Mouse (Mus musculus): ENCODE measurements around the gene Ssx2ip.
A peak's percentile ranks its signal among the peaks of the same experiment; 100 is the strongest.

Gene Ssx2ip

DNA sequence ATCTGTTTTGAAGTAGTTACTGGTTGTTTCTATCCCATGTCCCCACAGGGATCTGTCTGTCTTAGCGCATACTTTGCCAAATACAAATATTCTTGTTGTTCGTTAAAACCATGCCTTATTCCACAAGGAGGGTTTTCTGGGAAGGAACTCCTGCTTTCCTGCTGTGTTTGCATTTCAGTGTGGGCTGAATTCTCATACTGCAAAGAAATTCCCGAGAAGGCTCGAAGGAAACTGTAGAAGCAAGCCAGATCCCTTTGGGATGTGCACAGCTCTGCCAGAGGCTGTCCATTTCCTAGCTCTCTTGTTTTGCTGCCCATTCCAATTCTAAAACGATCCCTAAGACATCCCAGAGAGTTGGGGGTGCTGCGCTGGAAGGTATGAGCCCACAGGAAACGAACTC lies 36.0 kb downstream of the Ssx2ip start:
- DNase-seq = no peak

DNA sequence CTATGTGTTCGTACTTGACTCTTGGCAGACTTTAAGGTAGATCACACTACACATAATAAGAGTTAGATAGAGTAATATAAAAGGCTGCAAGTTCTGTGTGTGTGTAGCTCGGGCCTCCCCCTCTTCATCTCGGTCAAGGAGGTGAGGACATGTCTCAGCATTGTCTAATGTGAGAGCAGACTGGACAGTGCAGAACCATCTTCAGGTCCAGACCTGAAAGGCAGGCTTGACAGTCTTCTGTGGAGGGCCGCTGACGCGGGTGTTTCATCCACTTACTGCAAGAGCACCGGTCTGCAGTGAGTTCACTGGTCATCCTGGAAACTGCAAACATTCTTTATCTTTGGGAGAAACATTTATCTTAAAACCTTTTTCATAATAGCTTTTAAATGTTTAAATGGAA lies 38.0 kb downstream of the Ssx2ip start:
- DNase-seq = no peak

DNA sequence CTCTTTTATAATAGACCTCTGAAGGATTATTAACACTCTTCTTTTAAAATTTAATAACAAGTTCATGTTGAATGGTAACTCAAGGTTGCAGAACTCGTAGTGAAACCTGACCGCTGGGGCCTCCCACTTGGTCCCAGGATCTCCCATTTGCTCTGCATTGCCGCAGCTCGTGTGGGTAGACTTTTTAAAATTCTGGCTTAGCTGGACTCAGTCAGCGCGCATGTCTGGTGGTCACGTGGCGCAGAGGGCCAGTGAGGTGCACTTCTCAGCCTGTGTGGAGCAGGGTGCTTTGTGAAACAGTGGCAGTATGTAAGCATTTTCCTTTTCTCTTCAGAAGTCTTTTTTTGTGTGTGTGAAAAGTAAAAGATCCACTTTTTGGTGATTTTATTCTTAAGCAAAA lies 38.5 kb downstream of the Ssx2ip start:
- DNase-seq = no peak

DNA sequence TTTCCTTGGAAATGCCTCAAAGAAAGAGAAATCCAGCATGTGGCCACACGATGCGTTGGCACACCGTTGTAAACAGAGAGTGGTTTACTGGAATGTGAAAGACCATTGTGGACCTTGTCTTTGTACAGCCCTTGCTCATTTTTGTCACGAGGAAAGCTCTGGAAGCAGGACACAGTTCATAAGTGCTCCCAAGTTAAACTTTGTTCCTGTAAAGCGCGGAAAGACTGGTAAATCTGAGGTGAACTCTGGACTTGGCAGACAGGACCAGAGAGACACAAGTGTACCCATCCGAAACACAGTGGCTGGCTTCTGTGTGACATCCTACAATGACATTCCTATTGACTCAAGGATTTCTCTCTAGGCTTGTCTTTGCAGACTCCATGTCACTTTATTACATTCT lies 38.9 kb downstream of the Ssx2ip start:
- no peak for DNase-seq

DNA sequence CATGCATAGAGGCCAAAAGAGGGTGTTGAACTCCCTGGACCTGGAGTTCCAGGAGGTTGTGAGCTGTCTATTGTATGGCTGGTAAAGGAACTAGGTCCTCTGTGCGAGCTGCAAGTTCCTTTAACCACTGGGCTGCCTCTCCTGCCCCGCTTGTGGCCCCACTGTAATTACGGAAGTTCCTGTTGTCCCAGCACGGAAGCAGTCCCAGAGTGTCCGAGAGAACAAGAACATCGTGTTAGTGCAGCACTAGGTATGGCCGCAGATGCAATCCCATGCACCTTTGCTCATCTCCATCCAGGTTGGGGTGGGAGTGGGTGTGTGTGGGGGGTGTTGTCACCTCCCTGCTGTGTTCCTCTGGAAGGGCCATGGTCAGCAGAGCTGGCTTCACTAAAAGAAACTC lies 40.4 kb downstream of the Ssx2ip start:
- DNase-seq = no peak

DNA sequence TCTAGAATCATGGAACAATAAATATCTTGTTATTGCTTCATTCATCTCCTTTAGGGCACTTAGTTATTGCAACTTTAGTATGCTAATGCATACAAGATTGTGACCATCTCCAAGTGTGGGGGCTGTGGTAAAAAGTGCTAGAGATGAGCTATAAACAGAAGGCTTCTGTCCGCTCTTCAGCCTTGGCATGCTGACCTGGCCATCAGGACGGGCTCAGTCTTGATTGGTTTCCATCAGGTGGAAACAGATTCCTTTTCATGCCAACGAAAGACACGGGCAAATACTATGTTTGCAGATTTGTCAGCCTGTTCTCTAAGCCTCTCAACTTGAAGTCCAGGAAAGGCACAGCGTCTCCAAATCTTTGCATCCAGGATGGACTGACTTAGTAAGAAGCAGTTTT lies 42.7 kb downstream of the Ssx2ip start:
- DNase-seq = no peak

DNA sequence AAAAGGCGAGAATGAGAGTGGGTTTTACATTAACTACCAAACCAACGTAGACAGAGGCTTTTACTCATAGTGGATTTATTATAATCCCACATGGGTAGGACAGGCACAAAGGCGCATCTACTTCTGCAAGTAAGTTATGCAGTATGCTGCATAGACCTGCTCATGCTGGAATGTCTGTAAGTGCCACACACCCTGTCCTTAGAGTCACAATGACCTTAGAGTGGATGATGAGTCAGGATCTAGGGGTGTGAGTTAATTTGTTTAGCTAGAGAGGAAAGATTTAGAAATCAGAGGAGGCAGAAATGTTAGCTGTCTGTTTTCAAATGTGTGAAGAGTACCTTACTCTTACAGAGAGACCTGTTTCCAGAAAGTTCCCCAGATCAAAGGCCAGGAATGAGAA lies 43.2 kb downstream of the Ssx2ip start:
- no peak for DNase-seq

DNA sequence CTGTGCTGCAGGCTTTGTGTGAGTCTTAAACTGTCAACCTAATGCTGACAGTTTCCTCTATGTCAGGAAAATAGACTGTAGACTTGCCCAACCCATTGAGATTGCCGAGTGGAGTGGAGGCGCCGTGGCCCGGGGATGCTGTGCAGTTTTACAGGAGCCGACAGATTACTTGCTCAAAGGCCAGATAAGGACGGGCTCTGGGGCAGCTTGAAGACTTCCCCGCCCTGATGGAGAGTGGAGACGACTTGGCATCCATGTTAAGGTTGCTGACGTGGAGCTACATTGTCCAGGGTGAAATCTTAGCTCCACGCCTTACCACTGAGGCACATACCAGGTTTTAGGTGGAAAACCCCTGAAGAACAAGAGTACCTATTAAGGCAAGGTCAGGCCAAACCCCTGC lies 43.9 kb downstream of the Ssx2ip start:
- DNase-seq = no peak

DNA sequence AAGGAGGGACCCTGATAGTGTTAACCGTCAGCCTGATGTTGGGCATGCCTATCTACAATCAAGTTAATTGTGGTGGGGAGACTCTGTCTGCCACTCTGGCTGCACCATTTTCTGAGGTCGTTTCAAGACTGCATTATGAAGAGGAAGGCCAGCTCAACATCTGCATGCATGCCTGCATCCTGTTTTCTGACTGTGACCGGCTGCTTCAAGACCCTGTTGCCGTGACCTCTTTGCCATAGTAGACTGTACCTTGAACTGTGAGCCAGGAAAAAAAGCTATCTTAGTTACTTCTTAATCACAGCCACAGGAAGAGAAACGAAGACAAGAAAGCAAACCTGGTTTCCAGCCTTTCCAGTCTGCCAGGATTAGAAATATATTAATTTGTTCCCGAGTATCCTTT lies 44.5 kb downstream of the Ssx2ip start:
- no peak for DNase-seq

DNA sequence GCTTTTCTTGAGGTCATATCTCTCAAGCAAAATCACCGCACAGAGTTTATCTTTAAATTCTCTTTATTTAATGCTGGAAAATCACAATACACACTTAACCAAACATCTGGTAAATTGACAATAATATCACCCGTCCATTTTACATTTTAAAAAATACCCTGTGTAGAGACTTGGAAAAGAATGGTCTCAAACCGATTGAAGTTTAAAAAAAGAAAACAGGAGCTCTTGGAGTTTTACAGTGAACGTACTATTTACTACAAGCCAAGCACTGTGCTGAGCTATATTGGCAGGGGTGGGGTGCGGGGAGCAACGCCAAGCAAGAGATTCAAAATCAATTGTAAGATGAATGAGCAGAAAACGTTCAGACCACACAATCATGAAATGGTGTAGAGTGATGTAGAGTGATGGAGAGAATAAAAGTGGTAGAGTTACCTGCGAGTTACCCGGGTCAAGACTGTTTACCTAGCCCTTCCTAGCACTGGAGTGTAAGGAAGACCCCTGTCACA lies 45.4 kb downstream of the Ssx2ip start, which contains the start of gene Ctbs:
Ctbs (plus strand) TSS at position 51 of the 506 bp plus-strand sequence.
- no peak for DNase-seq

DNA sequence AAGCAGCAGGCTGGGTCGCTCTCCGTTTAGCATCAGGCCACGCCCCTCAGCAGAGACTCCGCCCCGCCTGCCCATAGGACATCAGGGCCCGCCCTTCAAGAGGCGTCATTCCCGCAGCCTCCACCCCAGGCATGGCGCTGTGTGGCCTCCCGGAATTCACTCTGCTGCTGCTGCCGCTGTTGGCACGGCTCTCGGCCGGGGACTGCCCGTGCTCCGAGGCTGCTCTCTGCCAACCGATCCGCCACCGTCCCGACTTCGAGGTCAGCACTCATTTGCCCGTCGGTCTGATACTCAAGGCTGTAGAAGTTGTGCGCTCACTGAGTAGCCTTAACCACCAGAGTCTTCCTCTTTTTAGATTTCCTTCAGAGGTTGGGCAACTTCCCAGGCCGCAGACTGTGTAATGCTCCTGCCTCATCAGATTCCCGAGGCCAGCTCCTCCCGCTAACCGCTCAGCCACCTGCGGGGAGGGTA lies 46.0 kb downstream of the Ssx2ip start:
- peak; percentile 95 for DNase-seq

DNA sequence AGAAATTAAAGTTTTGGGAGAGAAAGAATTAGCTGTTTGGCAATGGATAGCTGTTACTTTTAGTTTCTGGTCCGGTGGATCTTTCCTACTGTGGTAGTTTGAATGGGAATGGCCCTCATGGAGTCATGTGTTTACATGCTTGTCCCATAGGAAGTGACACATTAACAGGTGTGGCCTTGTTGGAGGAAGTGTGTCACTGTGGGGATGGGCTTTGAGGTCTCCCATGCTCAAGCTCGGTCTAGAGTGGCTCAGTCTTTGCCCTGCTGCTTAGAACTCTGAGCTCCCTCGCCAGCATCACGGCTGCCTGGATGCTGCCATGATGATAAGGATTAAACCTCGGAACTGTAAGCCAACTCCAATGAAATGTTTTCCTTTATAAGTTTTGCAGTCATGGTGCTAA lies 46.9 kb downstream of the Ssx2ip start:
- DNase-seq = no peak

DNA sequence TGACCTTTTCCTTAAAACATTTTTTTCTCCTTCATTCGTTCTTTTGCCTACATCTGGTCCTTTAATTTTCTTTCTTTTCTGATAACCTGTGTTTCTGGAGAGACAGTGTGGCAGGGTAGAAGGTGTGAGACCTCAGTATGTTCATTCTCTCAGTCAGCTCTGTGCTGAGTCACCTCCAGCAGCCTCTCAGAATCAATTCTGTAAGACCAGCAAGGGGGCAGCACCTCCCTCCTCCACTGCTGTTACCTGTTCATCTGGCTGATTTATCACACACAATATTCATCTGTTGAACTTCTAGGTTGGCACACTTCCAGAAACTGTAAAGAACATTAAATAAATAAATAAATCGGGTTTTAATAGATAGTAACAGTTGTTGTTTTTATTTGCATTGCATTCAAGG lies 58.5 kb downstream of the Ssx2ip start:
- DNase-seq = no peak

DNA sequence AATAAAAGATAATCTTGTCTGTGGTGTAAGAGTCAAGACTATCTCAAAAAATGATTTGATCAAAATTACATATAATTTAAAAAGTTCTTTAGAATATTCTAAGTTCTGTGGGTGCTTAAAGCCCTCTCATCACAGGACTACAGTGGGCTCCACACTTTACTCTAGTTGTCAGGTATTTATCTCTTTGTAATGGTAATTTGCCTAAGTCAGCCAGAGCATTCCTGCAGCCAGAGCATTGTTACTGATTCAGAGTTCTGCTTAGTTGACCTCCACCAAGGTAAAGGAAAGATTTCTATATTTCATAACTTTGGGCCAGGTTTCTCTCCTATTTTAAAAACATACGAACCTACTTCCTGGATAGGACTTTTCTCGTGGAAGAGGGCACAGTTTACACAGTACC lies 64.8 kb downstream of the Ssx2ip start:
- DNase-seq = no peak

DNA sequence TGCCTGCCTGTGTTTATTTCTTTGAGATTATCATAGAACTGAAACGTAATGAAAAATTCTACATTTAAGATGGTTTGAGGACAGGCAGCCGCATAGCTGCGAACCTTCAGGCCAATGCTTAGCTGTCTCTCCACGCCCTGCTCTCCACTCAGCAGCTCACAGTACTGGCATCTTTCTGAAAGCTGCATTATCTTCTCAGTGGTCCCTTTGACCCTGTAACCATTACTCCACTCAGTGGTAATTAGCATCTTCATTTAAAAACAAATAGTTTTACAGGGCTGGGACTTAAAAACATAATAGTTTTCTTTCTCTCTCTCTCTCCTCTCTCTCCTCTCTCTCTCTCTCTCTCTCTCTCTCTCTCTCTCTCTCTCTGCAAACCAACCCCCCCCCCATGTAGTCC lies 68.2 kb downstream of the Ssx2ip start:
- no peak for DNase-seq

DNA sequence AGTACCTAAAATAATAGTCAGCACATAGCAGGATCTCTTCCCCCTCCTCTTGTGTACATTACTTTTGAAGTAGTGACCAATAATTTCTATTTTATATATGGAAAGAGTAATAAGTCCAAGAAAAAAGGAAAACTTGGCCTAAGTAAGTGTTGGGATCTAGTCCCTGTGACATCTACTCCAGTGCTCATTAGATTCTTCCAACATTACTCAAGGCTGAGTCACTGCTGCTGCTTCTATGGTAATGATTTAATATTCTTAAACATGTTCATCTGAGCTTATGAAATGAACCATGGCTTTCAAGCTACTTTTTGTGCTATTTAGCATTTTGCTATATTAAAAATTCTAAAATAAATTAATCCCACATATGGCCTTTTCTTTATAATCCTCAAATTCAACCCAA lies 69.3 kb downstream of the Ssx2ip start:
- no peak for DNase-seq

DNA sequence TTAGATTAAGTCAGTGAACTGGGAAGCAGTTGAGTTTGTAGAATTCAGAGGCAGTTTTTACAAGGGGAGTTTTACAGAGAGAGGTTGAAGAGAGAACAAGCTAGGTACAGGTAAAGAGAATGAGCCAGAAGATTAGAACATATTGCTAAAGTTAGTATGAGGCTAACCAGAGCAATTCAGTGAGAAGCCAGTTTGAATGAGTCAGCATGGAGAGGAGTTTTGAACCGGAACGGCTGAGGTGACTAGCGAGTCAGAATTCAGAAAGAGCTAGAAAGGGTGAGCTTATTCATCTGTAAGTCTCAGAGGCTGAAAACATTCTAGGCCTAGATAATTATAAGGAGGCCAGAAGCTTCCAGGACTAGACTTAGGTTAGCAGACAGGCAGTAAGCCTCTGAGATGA lies 70.0 kb downstream of the Ssx2ip start:
- DNase-seq = no peak

DNA sequence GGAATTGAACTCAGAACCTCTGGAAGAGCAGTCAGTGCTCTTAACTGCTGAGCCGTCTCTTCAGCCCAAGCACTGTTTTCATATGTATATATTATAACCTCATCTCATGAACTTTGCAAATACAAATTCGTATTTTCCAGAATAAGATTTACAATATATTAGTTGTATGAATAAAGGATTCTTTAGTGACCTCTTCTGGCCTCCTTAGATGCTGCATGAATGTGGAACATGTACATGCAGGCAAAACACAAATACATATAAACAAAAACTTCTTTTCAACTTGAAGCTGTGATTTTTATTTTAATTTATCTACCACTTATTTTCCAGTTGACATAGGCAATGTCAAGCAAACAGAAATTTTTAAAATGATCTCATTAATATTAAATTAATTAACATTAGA lies 77.6 kb downstream of the Ssx2ip start:
- DNase-seq = no peak

DNA sequence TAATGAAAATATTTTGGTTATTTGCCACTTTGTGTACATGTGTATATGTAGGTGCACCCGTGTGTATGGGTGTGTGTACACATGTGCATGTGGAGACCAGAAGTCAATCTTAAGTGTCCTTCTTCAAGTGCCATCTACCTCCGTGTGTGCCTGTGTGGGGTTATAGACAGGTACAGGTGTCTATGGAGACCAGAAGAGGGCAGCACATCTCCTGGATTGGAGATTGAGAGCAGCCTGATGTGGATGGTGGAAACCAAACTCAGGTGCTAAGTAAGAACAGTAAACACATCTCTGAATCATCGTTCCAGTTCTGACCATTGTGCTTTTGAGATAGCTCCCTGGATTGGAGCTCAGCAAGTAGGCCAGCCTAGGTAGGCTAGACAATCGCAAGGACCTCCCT lies 82.0 kb downstream of the Ssx2ip start:
- DNase-seq = no peak

Measured in layer of hippocampus, adult 9-11 months (tissue).